Mouse (Mus musculus) left cerebral cortex, adult 9 months (tissue): ENCODE measurements at regions not wholly inside any gene's neighbourhood (a gene's known extent, or its start where the extent isn't known, plus 50 kb on each side); places are given as distances from the start of the nearest gene placed in this dataset.
"Not testable (repeated sequence)": the region's sequence is repeated elsewhere in the genome, so short reads cannot be mapped to it uniquely, and the experiment has no call there.

ENCODE experiments used
- DNase-seq, 2 experiments: peaks; one replicate each; pipeline ENCODE4 v3.0.0; 2022; ENCODE audit warnings: low spot score in 2 of 2

DNA sequence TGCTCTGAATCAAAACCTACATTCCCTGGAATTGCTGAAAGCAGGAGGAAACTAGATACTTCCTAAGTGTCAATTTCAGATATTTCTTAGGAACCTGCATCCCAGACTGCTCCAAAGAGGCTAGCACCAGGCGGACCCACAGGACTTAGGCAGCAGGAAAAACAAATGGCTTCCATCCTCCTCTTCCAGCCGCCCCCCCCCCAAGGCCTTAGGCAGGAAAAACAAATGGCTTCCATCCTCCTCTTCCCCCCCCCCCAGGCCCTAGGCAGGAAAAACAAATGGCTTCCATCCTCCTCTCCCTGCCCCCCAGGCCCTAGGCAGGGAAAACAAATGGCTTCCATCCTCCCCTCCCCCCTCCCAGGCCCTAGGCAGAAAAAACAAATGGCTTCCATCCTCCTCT is 64.5 kb upstream of the Nap1l2 start:
- no peak for DNase-seq

DNA sequence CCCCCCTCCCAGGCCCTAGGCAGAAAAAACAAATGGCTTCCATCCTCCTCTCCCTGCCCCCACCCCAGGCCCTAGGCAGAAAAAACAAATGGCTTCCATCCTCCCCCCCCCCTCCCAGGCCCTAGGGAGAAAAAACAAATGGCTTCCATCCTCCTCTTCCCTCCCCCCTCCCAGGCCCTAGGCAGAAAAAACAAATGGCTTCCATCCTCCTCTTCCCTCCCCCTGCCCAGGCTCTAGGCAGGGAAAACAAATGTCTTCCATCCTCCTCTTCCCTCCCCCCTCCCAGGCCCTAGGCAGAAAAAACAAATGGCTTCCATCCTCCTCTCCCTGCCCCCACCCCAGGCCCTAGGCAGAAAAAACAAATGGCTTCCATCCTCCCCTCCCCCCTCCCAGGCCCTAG is 65.0 kb upstream of the Nap1l2 start:
- not testable (repeated sequence) for DNase-seq

GRCm38 (mm10) chrX:103252056-103252850 is 65.8 kb upstream of the Nap1l2 start:
- DNase-seq: not testable (repeated sequence)

GRCm38 (mm10) chrX:103252881-103253280 is 66.4 kb upstream of the Nap1l2 start:
- no peak for DNase-seq

DNA sequence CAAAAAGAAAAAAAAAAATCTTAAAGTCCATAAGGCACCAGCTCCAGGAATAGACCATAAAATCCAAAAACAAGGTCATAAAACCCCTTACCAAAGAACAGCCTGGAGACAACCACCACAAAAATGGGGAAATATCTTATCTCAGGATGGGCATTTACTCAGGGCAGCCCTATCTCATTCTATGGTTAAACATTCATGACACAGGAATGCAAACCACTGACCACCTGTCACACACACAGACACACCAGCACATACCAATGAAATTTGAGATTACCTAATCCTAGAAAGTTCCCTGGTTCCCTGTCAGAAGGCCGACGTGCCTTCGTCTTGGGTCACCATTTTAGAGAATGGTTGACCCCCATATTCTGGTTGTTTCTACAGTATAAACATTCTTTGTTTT is 66.3 kb upstream of the Cdx4 start:
- no peak for DNase-seq

DNA sequence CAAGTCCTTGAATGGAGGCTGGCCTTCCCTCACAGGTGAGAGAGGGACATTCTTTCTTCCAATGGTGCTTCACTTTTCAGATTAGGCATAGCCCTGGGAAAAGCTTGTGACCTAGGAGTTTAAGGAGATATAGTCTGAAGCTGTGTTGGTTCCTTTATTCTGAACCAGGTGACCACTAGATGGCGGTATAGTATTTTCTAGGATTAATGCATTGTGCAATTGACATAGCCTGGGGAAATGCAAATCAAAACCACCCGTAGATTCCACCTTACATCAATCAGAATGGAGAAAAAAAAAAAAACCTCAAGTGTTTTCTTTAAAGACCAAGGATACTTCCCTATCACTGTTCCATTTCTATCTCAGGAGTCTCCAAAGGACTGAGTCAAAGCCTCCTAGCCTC is 61.3 kb upstream of the Cdx4 start:
- DNase-seq: peak; percentile 1 to 30
